Mouse (Mus musculus) brain, adult 2 months (tissue): ENCODE measurements at regions not wholly inside any gene's neighbourhood (a gene's known extent, or its start where the extent isn't known, plus 50 kb on each side); places are given as distances from the start of the nearest gene placed in this dataset.

Source experiments
- DNase-seq: peaks from one replicate; pipeline ENCODE4 v3.0.0; 2011; ENCODE audit warnings: low read depth, low spot score

- no peak for DNase-seq
Observed at GRCm38 (mm10) chr10:84087929-84088328, 352.5 kb downstream of the Nuak1 start.

- peak; percentile 89 for DNase-seq
Observed at GRCm38 (mm10) chr10:84088799-84089778, 351.3 kb downstream of the Nuak1 start.

- no peak for DNase-seq
Observed at GRCm38 (mm10) chr10:84093919-84094318, 346.5 kb downstream of the Nuak1 start.

- DNase-seq = no peak
Observed at GRCm38 (mm10) chr10:84097196-84097595, 343.2 kb downstream of the Nuak1 start.

- DNase-seq = no peak
Observed at GRCm38 (mm10) chr10:84103985-84104384, 336.4 kb downstream of the Nuak1 start.

- DNase-seq = peak; percentile 31
Observed at GRCm38 (mm10) chr10:84104556-84104955, 335.8 kb downstream of the Nuak1 start.

- peak; percentile 16 for DNase-seq
Observed at GRCm38 (mm10) chr10:84109680-84110371, 330.6 kb downstream of the Nuak1 start.

GRCm38 (mm10) chr10:84110372-84110985 lies 329.9 kb downstream of the Nuak1 start:
- no peak for DNase-seq

- DNase-seq = no peak
Observed at GRCm38 (mm10) chr10:84111502-84111901, 328.9 kb downstream of the Nuak1 start.

- DNase-seq = no peak
Observed at GRCm38 (mm10) chr10:84111909-84112308, 328.5 kb downstream of the Nuak1 start.

GRCm38 (mm10) chr10:84119952-84120550 lies 320.3 kb downstream of the Nuak1 start:
- DNase-seq = no peak

- no peak for DNase-seq
Observed at GRCm38 (mm10) chr10:84137019-84137658, 303.3 kb downstream of the Nuak1 start.

GRCm38 (mm10) chr10:84142741-84143454 lies 297.5 kb downstream of the Nuak1 start:
- no peak for DNase-seq

GRCm38 (mm10) chr10:84143674-84144343 lies 296.6 kb downstream of the Nuak1 start:
- DNase-seq = no peak

- DNase-seq = no peak
Observed at GRCm38 (mm10) chr10:84144344-84144687, 296.1 kb downstream of the Nuak1 start.

GRCm38 (mm10) chr10:84147305-84147984 lies 293.0 kb downstream of the Nuak1 start:
- no peak for DNase-seq

GRCm38 (mm10) chr10:84163752-84164151 lies 276.6 kb downstream of the Nuak1 start:
- peak; percentile 42 for DNase-seq

- DNase-seq = no peak
Observed at GRCm38 (mm10) chr10:84165832-84166567, 274.4 kb downstream of the Nuak1 start.

GRCm38 (mm10) chr10:84166568-84166905 lies 273.9 kb downstream of the Nuak1 start:
- peak; percentile 65 for DNase-seq
